Mouse (Mus musculus): ENCODE data around the gene Pdlim3.

DNA sequence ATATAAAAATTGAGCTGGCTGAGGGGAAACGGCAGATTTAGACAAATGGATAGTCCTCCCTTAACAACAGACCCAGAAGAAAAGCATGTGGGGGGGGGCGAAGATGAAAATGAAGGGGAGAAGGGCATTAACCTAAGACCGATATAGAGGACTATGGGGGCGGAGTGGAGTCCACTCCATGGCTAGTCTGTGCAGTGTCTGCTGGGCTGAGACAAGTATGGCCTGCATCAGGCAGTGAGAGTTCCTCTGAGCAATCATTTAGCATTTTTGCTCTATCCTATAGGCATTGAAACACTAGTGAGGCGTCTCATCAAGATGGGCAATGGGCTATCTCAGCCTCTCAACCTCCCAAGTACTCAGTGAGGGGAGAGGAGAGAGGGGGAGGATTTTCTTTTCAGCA lies 8.9 kb upstream of the Pdlim3 start:
- TF ChIP-seq CTCF (IDR thresholded peaks at IDR 0.05; ENCODE audit: borderline replicate concordance, control insufficient read depth, extremely low read depth, insufficient read depth, low read length, poor library complexity) (no peak), POLR2A (IDR thresholded peaks at IDR 0.05; ENCODE audit: control insufficient read depth, extremely low read depth, insufficient read depth, low read length, poor library complexity) (no peak)

Measured in thymus, adult 2 months (tissue).